Mouse (Mus musculus) liver, adult 10 weeks (tissue): Measurements from ENCODE around the gene Gm21863. TPM values are rescaled to one million over a fixed set of nuclear protein-coding genes. Genes with fewer than 3 reads are reported as not detected.

ENCODE experiments used
- polyA plus RNA-seq: library from polyadenylated mRNA; stranded (reverse); fragments of 350-450 nt; fragmentation: Illumina TruSeq; extraction: RNeasy Lipid Tissue Mini Kit (QIAGEN cat#74804); gene quantifications from one replicate; pipeline ENCODE4 v1.2.3, GENCODE M21; 2014; ENCODE audit warnings: low read depth, low replicate concordance

The Gm21863 gene
- polyA plus RNA-seq = not detected

GRCm38 (mm10) chr12:19953869-19954555 is at the start of gene Gm21863:
Gene Gm21863 (plus strand): TSS chr12:19954505.

